Mouse (Mus musculus) 416B (cell line): Measurements from ENCODE around the gene Ube2cbp.

Experiments
- DNase-seq: peaks from one replicate; pipeline ENCODE4 v3.0.0; 2011; ENCODE audit warnings: low read depth

Ube2cbp gene

GRCm38 (mm10) chr9:86464151-86465105 is at the start of gene Ube2cbp:
Gene Ube2cbp, minus strand, starts transcription at chr9:86464950.
- DNase-seq = peak; percentile 85

GRCm38 (mm10) chr9:86514390-86514789 is 49.6 kb upstream of the Ube2cbp start:
- no peak for DNase-seq

GRCm38 (mm10) chr9:86513733-86514132 is 49.0 kb upstream of the Ube2cbp start:
- no peak for DNase-seq

DNA sequence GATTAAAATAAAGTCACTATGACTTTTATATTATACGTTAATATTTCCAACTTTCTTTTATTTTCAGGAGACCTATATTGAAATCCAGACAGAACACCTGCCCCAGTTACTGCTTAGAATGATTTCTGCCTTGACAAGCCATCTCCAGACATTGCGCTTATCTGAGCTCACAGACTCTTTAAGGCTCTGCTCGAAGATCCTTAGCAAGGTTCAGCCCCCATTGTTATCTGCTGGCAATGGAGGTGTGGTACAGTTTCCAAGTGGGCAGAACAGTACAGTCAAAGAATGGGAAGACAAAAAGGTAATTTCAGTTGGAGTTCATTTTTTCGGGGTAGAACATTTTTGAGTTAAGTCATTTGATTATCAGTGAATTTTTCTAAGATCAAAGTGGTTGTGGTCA is 42.7 kb upstream of the Ube2cbp start:
- no peak for DNase-seq

DNA sequence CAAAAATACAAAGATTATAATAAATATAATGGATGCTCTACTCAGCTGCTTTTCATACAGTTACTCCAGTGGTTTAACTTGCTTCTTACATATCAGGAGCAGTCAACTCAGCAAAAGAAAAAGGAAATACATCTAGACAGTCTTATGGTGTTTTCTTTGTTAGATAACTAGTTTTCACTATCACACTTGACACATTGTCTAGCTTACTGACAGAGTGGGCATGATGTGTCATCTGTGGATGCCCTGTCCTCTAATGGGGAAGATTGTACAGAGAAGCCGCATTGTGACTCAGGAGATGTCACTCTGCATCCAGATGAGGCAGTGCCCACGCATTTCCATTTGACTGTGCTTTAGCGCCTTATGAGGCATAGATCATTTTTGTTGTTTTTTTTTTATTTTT is 34.3 kb upstream of the Ube2cbp start:
- no peak for DNase-seq

DNA sequence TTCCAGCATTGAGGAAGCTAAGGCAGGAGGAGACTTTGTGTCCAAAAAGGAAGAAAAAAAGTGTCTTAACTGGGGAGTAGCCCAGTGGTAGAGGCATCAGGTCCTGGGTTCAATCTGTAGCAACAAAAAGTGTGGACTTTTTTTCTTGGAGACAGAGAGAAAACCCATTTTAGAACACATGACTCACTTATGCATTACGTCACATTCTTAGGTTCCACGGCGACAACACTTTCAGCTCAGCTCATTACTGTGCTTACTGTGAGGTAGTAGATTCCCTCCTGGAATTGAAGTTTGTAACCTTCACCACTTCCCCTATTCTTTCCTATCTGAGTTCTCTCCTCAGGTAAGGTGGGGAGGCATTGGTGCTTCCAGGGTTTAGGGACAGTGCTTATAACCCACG is 31.5 kb upstream of the Ube2cbp start:
- peak; percentile 36 for DNase-seq

DNA sequence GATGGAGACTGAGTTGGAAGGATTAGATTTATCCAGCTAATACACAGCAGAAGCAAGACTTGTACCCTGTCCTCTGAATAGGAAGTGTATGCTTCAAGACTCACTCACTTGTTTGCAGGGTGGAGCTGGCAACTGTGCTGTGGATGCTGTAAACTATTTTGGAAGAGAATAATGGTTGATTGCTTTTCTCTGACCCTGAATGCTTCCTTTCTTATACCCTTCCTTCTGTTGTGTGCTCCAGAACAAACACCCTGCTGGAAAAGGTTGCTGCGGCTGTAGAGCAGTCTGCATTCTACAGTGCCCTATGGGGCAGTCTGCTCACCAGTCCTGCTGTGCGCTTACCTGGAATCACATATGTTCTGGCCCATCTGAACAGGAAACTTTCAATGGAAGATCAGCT is 27.0 kb upstream of the Ube2cbp start:
- no peak for DNase-seq

GRCm38 (mm10) chr9:86482236-86482635 is 17.5 kb upstream of the Ube2cbp start:
- no peak for DNase-seq

GRCm38 (mm10) chr9:86478414-86479093 is 13.8 kb upstream of the Ube2cbp start:
- no peak for DNase-seq

GRCm38 (mm10) chr9:86476763-86477162 is 12.0 kb upstream of the Ube2cbp start:
- DNase-seq = peak; percentile 76

GRCm38 (mm10) chr9:86475956-86476355 is 11.2 kb upstream of the Ube2cbp start:
- no peak for DNase-seq

GRCm38 (mm10) chr9:86466990-86467870 is 2.5 kb upstream of the Ube2cbp start, which contains the start of gene Dop1a:
Gene Dop1a, plus strand, starts transcription at chr9:86467154.
- peak; percentile 82 for DNase-seq

- no peak for DNase-seq
Observed at GRCm38 (mm10) chr9:86453626-86454025, 11.1 kb downstream of the Ube2cbp start.

GRCm38 (mm10) chr9:86451617-86452016 is 13.1 kb downstream of the Ube2cbp start:
- peak; percentile 59 for DNase-seq

DNA sequence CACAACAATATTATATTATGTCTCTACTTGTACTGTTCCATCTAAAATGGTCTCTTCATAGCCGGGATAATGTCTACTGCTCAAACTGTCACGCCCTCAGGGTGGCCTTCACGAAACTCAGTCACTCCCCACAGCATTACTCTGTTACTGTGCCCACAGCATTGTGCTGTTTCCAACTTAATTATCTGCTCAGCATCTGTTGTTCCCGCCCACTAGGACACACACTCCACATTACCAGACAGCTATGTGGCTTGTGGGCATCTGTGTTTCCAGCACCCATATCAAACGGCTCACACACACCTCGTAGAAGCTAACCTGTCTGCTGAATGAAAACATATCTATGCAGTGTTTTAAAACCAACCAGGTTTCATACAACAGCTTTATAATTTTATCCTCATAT is 13.7 kb downstream of the Ube2cbp start:
- DNase-seq = no peak

GRCm38 (mm10) chr9:86449581-86449980 is 15.2 kb downstream of the Ube2cbp start:
- peak; percentile 67 for DNase-seq

DNA sequence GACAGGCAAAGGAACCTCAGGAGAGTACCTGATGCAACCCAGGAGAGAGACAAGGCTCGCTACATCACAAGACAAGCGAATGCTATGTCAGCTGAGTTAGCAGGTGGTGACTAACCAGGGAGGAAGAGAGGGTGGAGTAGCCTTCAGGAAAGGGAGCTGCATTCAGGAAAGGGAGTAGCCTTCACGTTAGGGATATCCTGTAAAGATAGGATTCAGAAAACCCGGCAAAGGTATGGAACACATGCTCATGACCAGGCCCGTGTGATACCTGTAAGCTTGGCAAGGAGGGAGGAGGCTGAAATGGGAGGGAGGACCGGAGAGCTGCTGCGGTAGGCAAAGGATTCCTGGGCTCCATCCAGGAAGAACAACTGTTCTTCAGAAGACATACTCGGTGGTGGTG is 17.3 kb downstream of the Ube2cbp start:
- no peak for DNase-seq

- no peak for DNase-seq
Observed at GRCm38 (mm10) chr9:86446847-86447246, 17.9 kb downstream of the Ube2cbp start.

DNA sequence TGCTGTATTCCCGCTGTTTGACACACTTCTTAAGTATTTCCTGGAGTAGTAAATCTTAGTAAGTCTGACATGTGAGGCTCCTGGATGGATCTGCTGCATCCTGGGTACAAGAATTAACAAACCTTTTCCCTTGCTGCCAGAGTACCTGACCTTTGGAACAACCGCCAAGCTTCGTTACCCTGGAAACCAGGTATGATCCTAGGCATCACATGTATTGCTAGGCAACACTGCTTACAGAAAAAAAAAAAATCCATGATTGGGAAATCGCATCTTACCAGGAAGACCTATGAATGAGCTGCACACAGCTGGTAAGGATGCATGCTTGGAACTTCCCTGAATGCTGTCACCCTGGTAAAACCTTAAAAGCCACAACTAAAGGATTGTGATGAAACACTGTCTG is 22.5 kb downstream of the Ube2cbp start:
- DNase-seq = no peak

GRCm38 (mm10) chr9:86438337-86439009 is 26.3 kb downstream of the Ube2cbp start:
- no peak for DNase-seq

- DNase-seq = no peak
Observed at GRCm38 (mm10) chr9:86436608-86437007, 28.1 kb downstream of the Ube2cbp start.

- DNase-seq = no peak
Observed at GRCm38 (mm10) chr9:86435510-86435909, 29.2 kb downstream of the Ube2cbp start.
